Mouse (Mus musculus) heart, embryonic 11.5 days (tissue): ENCODE results near the gene Stxbp2. TPM values are rescaled to one million over a fixed set of nuclear protein-coding genes. Genes with fewer than 3 reads are reported as not detected.

Source experiments
- ATAC-seq: fragments of 200-750 bp; cut with Nextera tagmentation; replicated peaks from 2 replicates; pipeline ENCODE4 v1.8.0; 2017; ENCODE audit warnings: moderate library complexity; ENCODE audit not compliant: insufficient number of reproducible peaks, low FRiP score, low TSS enrichment
- H3K27ac ChIP-seq: fragments of 300-500 bp; sonication (generic); 2 replicates; pipeline ENCODE4 v1.5.1; 2014; ENCODE audit warnings: mild to moderate bottlenecking, low read depth, low read length
- H3K27me3 ChIP-seq: fragments of 300-500 bp; sonication (generic); 2 replicates; pipeline ENCODE4 v1.6.1; 2014; ENCODE audit warnings: mild to moderate bottlenecking, low read length, mixed read lengths; ENCODE audit not compliant: control insufficient read depth, insufficient read depth
- H3K36me3 ChIP-seq: fragments of 300-500 bp; sonication (generic); 2 replicates; pipeline ENCODE4 v1.6.1; 2014; ENCODE audit warnings: mild to moderate bottlenecking, low read length, moderate library complexity, mixed read lengths; ENCODE audit not compliant: control insufficient read depth, insufficient read depth
- H3K4me1 ChIP-seq: fragments of 300-500 bp; sonication (generic); 2 replicates; pipeline ENCODE4 v1.6.1; 2014; ENCODE audit warnings: low read length; ENCODE audit not compliant: control insufficient read depth, insufficient read depth
- H3K4me2 ChIP-seq: fragments of 300-500 bp; sonication (generic); 2 replicates; pipeline ENCODE4 v1.6.1; 2014; ENCODE audit warnings: mild to moderate bottlenecking, moderate library complexity
- H3K4me3 ChIP-seq: fragments of 300-500 bp; sonication (generic); 2 replicates; pipeline ENCODE4 v1.5.1; 2014; ENCODE audit warnings: low read depth, low read length
- H3K9ac ChIP-seq: fragments of 300-500 bp; sonication (generic); 2 replicates; pipeline ENCODE4 v1.6.1; 2014; ENCODE audit warnings: mild to moderate bottlenecking, low read depth, low read length, moderate library complexity
- H3K9me3 ChIP-seq: fragments of 300-500 bp; sonication (generic); replicated peaks from 2 replicates; pipeline ENCODE4 v1.6.1; 2016; ENCODE audit warnings: low read length; ENCODE audit not compliant: control insufficient read depth
- whole genome bisulfite sequencing: fragments of 180-500 bp; shearing (Covaris S2); extraction: QIAGEN DNeasy Blood & Tissue Kit; methylation state at CpG from one replicate; pipeline ENCODE4 v1.1.7; 2014; ENCODE audit not compliant: insufficient replicate concordance; 5-methylcytosine and 5-hydroxymethylcytosine counted together
- polyA plus RNA-seq: library from polyadenylated mRNA; unstranded; fragments of >200 nt; fragmentation: Nextera tagmentation; extraction: Ambion mirVana; gene quantifications from 2 replicates; pipeline ENCODE4 v1.2.1, GENCODE M21; 2014

Gene Stxbp2
- polyA plus RNA-seq, 1 experiment from 2014 or later = 60.2 TPM

GRCm38 (mm10) chr8:3647561-3647960 lies 16.8 kb downstream of the Stxbp2 start:
- 72% methylated on average over 4 of the region's 4 CpGs for WGBS
- no peaks in the 10 kb centered on the region for H3K36me3 ChIP-seq
- H3K4me2 ChIP-seq = no peak overlapping the region
- no peaks in the 10 kb centered on the region for H3K4me1 ChIP-seq
- H3K9me3 ChIP-seq = no peaks in the 10 kb centered on the region
- H3K9ac ChIP-seq = no peak overlapping the region
- no peak overlapping the region for H3K4me3 ChIP-seq
- no peak overlapping the region for H3K27ac ChIP-seq
- no peaks in the 10 kb centered on the region for H3K27me3 ChIP-seq
- ATAC-seq = no peak

DNA sequence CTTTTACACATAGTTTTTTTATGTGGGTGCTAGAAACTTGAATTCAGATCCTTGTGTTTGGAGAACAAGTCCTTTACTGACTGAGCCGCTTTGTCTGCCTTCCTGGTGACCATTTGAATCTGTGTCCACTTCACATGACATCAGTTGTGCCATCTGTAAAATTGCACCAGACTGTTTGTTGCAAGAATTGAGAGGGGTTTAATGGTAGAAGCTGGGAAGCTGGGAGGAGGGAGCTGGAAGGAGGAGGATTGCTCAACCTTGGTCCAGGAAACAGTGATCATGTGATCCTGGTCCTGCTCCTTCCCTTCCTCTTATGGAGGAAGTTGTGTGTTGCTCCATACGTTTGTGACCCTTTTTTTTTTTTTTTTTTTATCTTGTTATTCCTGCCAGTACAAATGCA lies 17.5 kb downstream of the Stxbp2 start:
- Histone ChIP-seq H3K27ac (no peak overlapping the region), H3K9me3 (no peaks in the 10 kb centered on the region), H3K4me1 (no peaks in the 10 kb centered on the region), H3K27me3 (no peaks in the 10 kb centered on the region), H3K4me2 (no peak overlapping the region; the same call in 1 of the 2 replicates), H3K4me3 (no peak overlapping the region), H3K36me3 (no peaks in the 10 kb centered on the region), H3K9ac (no peak overlapping the region)
- 55% methylated on average over 2 of the region's 2 CpGs for WGBS
- ATAC-seq = no peak

- no peaks in the 10 kb centered on the region for H3K27me3 ChIP-seq
- H3K4me3 ChIP-seq = no peak overlapping the region
- no peak overlapping the region; the same call in 1 of the 2 replicates for H3K4me2 ChIP-seq
- H3K4me1 ChIP-seq = no peaks in the 10 kb centered on the region
- 47% methylated on average over 1 of the region's 1 CpGs for WGBS
- no peak overlapping the region for H3K27ac ChIP-seq
- H3K9me3 ChIP-seq = no peaks in the 10 kb centered on the region
- no peak overlapping the region for H3K9ac ChIP-seq
- no peaks in the 10 kb centered on the region for H3K36me3 ChIP-seq
- no peak for ATAC-seq
Observed at GRCm38 (mm10) chr8:3648990-3649389, 18.2 kb downstream of the Stxbp2 start.

DNA sequence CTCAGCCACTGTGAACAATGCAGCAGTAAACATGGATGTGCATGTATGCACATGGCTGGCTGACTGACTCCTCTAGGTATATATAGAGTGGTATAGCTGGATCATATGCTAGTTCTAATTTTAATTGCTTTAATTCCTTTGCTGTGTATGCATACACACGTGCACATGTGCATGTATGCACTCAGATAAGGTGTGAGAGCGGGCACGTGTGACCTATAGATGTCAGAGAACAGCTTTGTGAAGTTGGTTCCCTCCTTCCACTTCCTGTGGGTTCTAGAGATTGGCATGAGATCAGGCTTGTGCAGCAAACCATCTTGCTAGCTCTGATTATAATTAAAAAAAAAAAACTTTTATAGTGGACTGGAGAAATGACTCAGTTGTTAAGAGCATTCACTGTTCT lies 22.1 kb downstream of the Stxbp2 start:
- no peak for ATAC-seq
- Histone ChIP-seq H3K27ac (no peak overlapping the region), H3K4me2 (no peak overlapping the region), H3K9me3 (no peaks in the 10 kb centered on the region), H3K27me3 (no peaks in the 10 kb centered on the region), H3K4me1 (no peaks in the 10 kb centered on the region), H3K9ac (no peak overlapping the region), H3K4me3 (no peak overlapping the region), H3K36me3 (no peaks in the 10 kb centered on the region)
- 61% methylated on average over 3 of the region's 3 CpGs for WGBS

- H3K4me2 ChIP-seq = no peak overlapping the region
- no peaks in the 10 kb centered on the region for H3K9me3 ChIP-seq
- WGBS = 66% methylated on average over 11 of the region's 11 CpGs
- no peak overlapping the region for H3K9ac ChIP-seq
- H3K4me3 ChIP-seq = no peak overlapping the region
- H3K36me3 ChIP-seq = no peaks in the 10 kb centered on the region
- ATAC-seq = no peak
- no peak overlapping the region for H3K27ac ChIP-seq
- H3K4me1 ChIP-seq = no peaks in the 10 kb centered on the region
- no peaks in the 10 kb centered on the region for H3K27me3 ChIP-seq
Observed at GRCm38 (mm10) chr8:3654726-3655508, 24.2 kb downstream of the Stxbp2 start.

GRCm38 (mm10) chr8:3655526-3655925 lies 24.8 kb downstream of the Stxbp2 start, which contains the start of gene Retn:
Retn (plus strand) TSS chr8:3655770.
- Histone ChIP-seq H3K36me3 (no peaks in the 10 kb centered on the region), H3K4me3 (no peak within 1 kb of the TSS), H3K27me3 (no peaks in the 10 kb centered on the region), H3K4me2 (no peak within 1 kb of the TSS), H3K9me3 (no peaks in the 10 kb centered on the region), H3K27ac (no peak within 1 kb of the TSS), H3K4me1 (no peaks in the 10 kb centered on the region), H3K9ac (no peak within 1 kb of the TSS)
- 68% methylated on average over 3 of the region's 3 CpGs for WGBS
- no peak for ATAC-seq

- Histone ChIP-seq H3K36me3 (no peaks in the 10 kb centered on the region), H3K27ac (no peak overlapping the region), H3K4me3 (no peak overlapping the region), H3K4me2 (no peak overlapping the region), H3K9me3 (no peaks in the 10 kb centered on the region), H3K27me3 (no peaks in the 10 kb centered on the region), H3K4me1 (no peaks in the 10 kb centered on the region), H3K9ac (no peak overlapping the region)
- no peak for ATAC-seq
- 27% methylated on average over 7 of the region's 7 CpGs for WGBS
Observed at GRCm38 (mm10) chr8:3656725-3657381, 26.1 kb downstream of the Stxbp2 start.

- WGBS = 71% methylated on average over 8 of the region's 8 CpGs
- H3K9ac ChIP-seq = no peak overlapping the region
Observed at GRCm38 (mm10) chr8:3660889-3661288, 30.1 kb downstream of the Stxbp2 start.

More at GRCm38 (mm10) chr8:3660889-3661288, 30.1 kb downstream of the Stxbp2 start:
- ATAC-seq = no peak
- Histone ChIP-seq H3K4me2 (no peak overlapping the region), H3K9me3 (no peaks in the 10 kb centered on the region), H3K36me3 (no peaks in the 10 kb centered on the region), H3K4me1 (no peaks in the 10 kb centered on the region), H3K27ac (no peak overlapping the region), H3K4me3 (no peak overlapping the region), H3K27me3 (no peaks in the 10 kb centered on the region)
